Mouse (Mus musculus) gastrocnemius, postnatal 36 days (tissue): ENCODE measurements around the gene Ppp4r3a. TPM values are rescaled to one million over a fixed set of nuclear protein-coding genes. Genes with fewer than 3 reads are reported as not detected.

Experiments
- DNase-seq, 2 experiments: peaks; one replicate each; pipeline ENCODE4 v3.0.0; 2022
- intact Hi-C: fragments of 180-260 bp; cut with DNase I; formaldehyde crosslinking; loops from one replicate; pipeline ENCODE4 v1.15.1; 2025
- microRNA-seq, 2 experiments: library from miRNA; unstranded; fragments of <30 nt; microRNA quantifications; one replicate each; pipeline ENCODE4 v1.2.0; 2021
- total RNA-seq, 2 experiments: library from RNA; stranded (reverse); gene quantifications; 2 replicates each; pipeline ENCODE4 v1.2.3; 2021

Ppp4r3a gene
- total RNA-seq, 2 experiments from 2014 or later: 13.7 to 18.6 TPM

GRCm38 (mm10) chr12:100995607-100996377 lies 87.7 kb downstream of the Ppp4r3a start:
- intact Hi-C loops: no loop called here

GRCm38 (mm10) chr12:100994140-100995015 lies 89.1 kb downstream of the Ppp4r3a start:
- no peak for DNase-seq
- intact Hi-C loops: no loop called here

More at GRCm38 (mm10) chr12:100995607-100996377, 87.7 kb downstream of the Ppp4r3a start:
- no peak for DNase-seq

- intact Hi-C loops: no loop called here
- DNase-seq: no peak
Measured at GRCm38 (mm10) chr12:100993146-100993545, 90.4 kb downstream of the Ppp4r3a start.

GRCm38 (mm10) chr12:100992505-100992904 lies 91.0 kb downstream of the Ppp4r3a start:
- intact Hi-C loops: no loop called here
- no peak for DNase-seq

- intact Hi-C loops: no loop called here
- no peak for DNase-seq
Measured at GRCm38 (mm10) chr12:100991119-100991518, 92.4 kb downstream of the Ppp4r3a start.

- DNase-seq: no peak
- intact Hi-C loops: no loop called here
Measured at GRCm38 (mm10) chr12:100990291-100990690, 93.2 kb downstream of the Ppp4r3a start.

- intact Hi-C loops: no loop called here
Measured at GRCm38 (mm10) chr12:100989780-100990288, 93.7 kb downstream of the Ppp4r3a start.

More at GRCm38 (mm10) chr12:100989780-100990288, 93.7 kb downstream of the Ppp4r3a start:
- no peak for DNase-seq

Small RNA genes within 50 kb of the gene (microRNA-seq; reads per million reads assigned to microRNA genes)
- gene Mir1190: 0 reads per million in 2 experiments

Other genes with a start within 250 kb of the Ppp4r3a start
- under 1 TPM; 0.10 to 0.15 TPM for gene Gpr68, start 175.5 kb downstream of the Ppp4r3a start, total RNA-seq
- 10 to 100 TPM; 32.3 to 33.9 TPM for gene Ccdc88c, start 54.6 kb downstream of the Ppp4r3a start, total RNA-seq